Comparison of ENCODE assay signal across 21 mouse cellular contexts in genomic region chr8:12728644-12729043, GRCm38 (mm10). TPM values are rescaled to one million over a fixed set of nuclear protein-coding genes. Genes with fewer than 3 reads are reported as not detected.
A peak's percentile ranks its signal among the peaks of the same experiment; 100 is the strongest.
DNase-seq lines count a peak whose midpoint lies in the region; TF ChIP-seq lines count a peak whose summit lies in the region.
"Had no signal": no experiment of that assay in that cellular context is flagged by ENCODE, and none has a peak within 500 bp of the region (broad histone marks: within the 10 kb centered on the region; RNA-seq: fewer than 3 reads in every experiment).

No protein-coding gene starts in this region.

- no peak for TF ChIP-seq CTCF in bone marrow, adult 2 months (IDR thresholded peaks at IDR 0.05; ENCODE audit: control insufficient read depth, insufficient read depth, low read length)

- DNase-seq in adrenal gland, adult 8-10 months: peak; percentile 31
- DNase-seq in adrenal gland, postnatal 4 days (ENCODE audit: low spot score in 2 of 2): no peak
- DNase-seq in lung, postnatal 25 days (ENCODE audit: low spot score): peak; percentile 14
- DNase-seq in lung, postnatal 4 days: no peak
- DNase-seq in adrenal gland, postnatal 14 days: peak; percentile 28
- DNase-seq in left cerebral cortex, adult 11 months (ENCODE audit: low spot score): no peak
- DNase-seq: cerebellum, adult 11-12 months; cerebellum, adult 9-10 months; cerebellum, postnatal 14 days; gastrocnemius, postnatal 10 days; gastrocnemius, postnatal 36 days; heart, adult 2 months; heart, postnatal 14 days; heart, postnatal 4 days had no signal

- H3K4me1 ChIP-seq in bone marrow, adult 2 months (ENCODE audit: control insufficient read depth, insufficient read depth, low read length): peaks cover 7% of the 10 kb centered on the region
- H3K4me1 ChIP-seq: heart, embryonic 10.5 days; heart, embryonic 13.5 days had no signal

- 65% methylated on average over 4 of the region's 4 CpGs for WGBS in bone marrow, adult 2 months

- no peak overlapping the region for H3K4me3 ChIP-seq in bone marrow, adult 2 months (replicated peaks; ENCODE audit: control insufficient read depth, low read depth, low read length)
- H3K4me3 ChIP-seq: forebrain, embryonic 10.5 days; forebrain, embryonic 13.5 days; heart, adult 2 months; heart, embryonic 10.5 days; heart, embryonic 13.5 days had no signal

- no peak for TF ChIP-seq POLR2A in bone marrow, adult 2 months (IDR thresholded peaks at IDR 0.05; ENCODE audit: borderline replicate concordance, control insufficient read depth, low read depth, low read length)

- peak overlapping the region; percentile 33; the same call in 1 of the 2 replicates for H3K27ac ChIP-seq in bone marrow, adult 2 months (ENCODE audit: control insufficient read depth, insufficient read depth, low read depth, low read length, poor library complexity)
- H3K27ac ChIP-seq: forebrain, embryonic 10.5 days; forebrain, embryonic 13.5 days; heart, adult 2 months; heart, embryonic 10.5 days; heart, embryonic 13.5 days; hindbrain, embryonic 14.5 days; hindbrain, postnatal 0 days had no signal

RNA-seq across cellular contexts. Expression of gene Atp11a, which starts 28.2 kb away (rescaled TPM):
- 100 to 1,000 TPM; 139 to 237 (median 193) TPM for total RNA-seq in adrenal gland, adult 8-10 months (2022)
- 10 to 100 TPM; 79.4 to 92.9 TPM for total RNA-seq in adrenal gland, postnatal 4 days (2021)
- total RNA-seq in adrenal gland, postnatal 14 days (2021): 66.9 and 72.1 TPM in 2 replicates
- polyA plus RNA-seq in bone marrow, adult 2 months (2011; ENCODE audit: insufficient read depth, insufficient read length, low replicate concordance, missing spikeins): 5.2 and 28.4 TPM in 2 replicates

RNA-seq across cellular contexts. Expression of gene Tubgcp3, which starts 56.6 kb away (rescaled TPM):
- 10 to 100 TPM; 32.3 to 51.7 (median 38.7) TPM for total RNA-seq in adrenal gland, adult 8-10 months (2022)
- total RNA-seq in adrenal gland, postnatal 4 days (2021): 10 to 100 TPM; 47.5 to 48.7 TPM
- total RNA-seq in adrenal gland, postnatal 14 days (2021): 31.8 and 38.9 TPM in 2 replicates
- 45.6 and 65.8 TPM in 2 replicates for polyA plus RNA-seq in bone marrow, adult 2 months (2011; ENCODE audit: insufficient read depth, insufficient read length, low replicate concordance, missing spikeins)

Comparison
In these comparisons a context has a peak if more than half of its experiments do, and no peak if none do; other contexts are left out.
1. DNase-seq: peak in adrenal gland, adult 8-10 months (single experiment), lung, postnatal 25 days (single experiment) and adrenal gland, postnatal 14 days (single experiment); none in adrenal gland, postnatal 4 days (0 of 2), lung, postnatal 4 days (0 of 2) and left cerebral cortex, adult 11 months (single experiment).